Comparison of ENCODE assay signal across 20 mouse cellular contexts in genomic region chr11:22762236-22762927, GRCm38 (mm10).
DNase-seq lines count a peak whose midpoint lies in the region; ATAC-seq and TF ChIP-seq lines count a peak whose summit lies in the region.
"Had no signal": no experiment of that assay in that cellular context is flagged by ENCODE, and none has a peak within 500 bp of the region (broad histone marks: within the 10 kb centered on the region; RNA-seq: fewer than 3 reads in every experiment).

No protein-coding gene starts in this region.

- TF ChIP-seq CTCF in thymus, adult 2 months (IDR thresholded peaks at IDR 0.05; ENCODE audit: borderline replicate concordance, control insufficient read depth, extremely low read depth, insufficient read depth, low read length, poor library complexity), result no peak

- 7% methylated on average over 18 of the region's 18 CpGs for WGBS in thymus, adult 2 months
- 90% methylated on average over 18 of the region's 18 CpGs for WGBS in hindbrain, embryonic 12.5 days
- 92% methylated on average over 18 of the region's 18 CpGs for WGBS in hindbrain, embryonic 13.5 days
- 91% methylated on average over 18 of the region's 18 CpGs for WGBS in forebrain, embryonic 11.5 days

- H3K4me3 ChIP-seq in megakaryocyte, embryonic 14.5 days (replicated peaks), result peak overlapping the region; percentile 24
- H3K4me3 ChIP-seq in thymus, adult 2 months (ENCODE audit: control insufficient read depth, insufficient read depth, low read length), result no peak overlapping the region
- H3K4me3 ChIP-seq in hindbrain, embryonic 12.5 days, result no peak overlapping the region
- H3K4me3 ChIP-seq in hindbrain, embryonic 13.5 days, result no peak overlapping the region
- no peak overlapping the region for H3K4me3 ChIP-seq in forebrain, embryonic 11.5 days (ENCODE audit: low read depth, low read length)
- H3K4me3 ChIP-seq: embryonic facial prominence, embryonic 12.5 days; erythroblast, embryonic 14.5 days; forebrain, embryonic 15.5 days; heart, embryonic 12.5 days; hindbrain, embryonic 15.5 days; kidney, embryonic 15.5 days; limb, embryonic 12.5 days; liver, embryonic 13.5 days had no signal

- H3K4me2 ChIP-seq in hindbrain, embryonic 12.5 days (replicated peaks), result no peak overlapping the region
- H3K4me2 ChIP-seq in hindbrain, embryonic 13.5 days, result no peak overlapping the region
- H3K4me2 ChIP-seq in forebrain, embryonic 11.5 days (ENCODE audit: low read depth, low read length, severe bottlenecking), result no peak overlapping the region
- H3K4me2 ChIP-seq: embryonic facial prominence, embryonic 12.5 days; forebrain, embryonic 15.5 days; heart, embryonic 12.5 days; hindbrain, embryonic 15.5 days; kidney, embryonic 15.5 days; limb, embryonic 12.5 days; liver, embryonic 13.5 days had no signal

- no peaks in the 10 kb centered on the region for H3K27me3 ChIP-seq in megakaryocyte, embryonic 14.5 days (replicated peaks)
- no peaks in the 10 kb centered on the region for H3K27me3 ChIP-seq in thymus, adult 2 months (ENCODE audit: control insufficient read depth, insufficient read depth, low read length)
- H3K27me3 ChIP-seq in hindbrain, embryonic 12.5 days, result no peaks in the 10 kb centered on the region
- no peaks in the 10 kb centered on the region for H3K27me3 ChIP-seq in hindbrain, embryonic 13.5 days
- H3K27me3 ChIP-seq in forebrain, embryonic 11.5 days (ENCODE audit: control insufficient read depth, insufficient read depth, low read length), result no peaks in the 10 kb centered on the region
- H3K27me3 ChIP-seq: embryonic facial prominence, embryonic 12.5 days; forebrain, embryonic 15.5 days; heart, embryonic 12.5 days; hindbrain, embryonic 15.5 days; kidney, embryonic 15.5 days; limb, embryonic 12.5 days; liver, embryonic 13.5 days had no signal

- peak overlapping the region; percentile 76 for H3K27ac ChIP-seq in thymus, adult 2 months (ENCODE audit: control insufficient read depth, insufficient read depth, low read length)
- no peak overlapping the region for H3K27ac ChIP-seq in hindbrain, embryonic 12.5 days
- no peak overlapping the region for H3K27ac ChIP-seq in hindbrain, embryonic 13.5 days
- H3K27ac ChIP-seq in forebrain, embryonic 11.5 days (ENCODE audit: low read depth, low read length), result no peak overlapping the region
- H3K27ac ChIP-seq: embryonic facial prominence, embryonic 12.5 days; forebrain, embryonic 15.5 days; hindbrain, embryonic 15.5 days; kidney, embryonic 15.5 days; limb, embryonic 12.5 days; liver, embryonic 13.5 days had no signal

- no peak for TF ChIP-seq POLR2A in thymus, adult 2 months (IDR thresholded peaks at IDR 0.05; ENCODE audit: control insufficient read depth, extremely low read depth, insufficient read depth, low read length, poor library complexity)

- DNase-seq in B cell, adult 2 months, result peak; percentile 30 to 43
- DNase-seq in CD4-positive, CD25-positive, alpha-beta regulatory T cell, adult 2 months (ENCODE audit: low read depth, low spot score), result peak; percentile 23
- DNase-seq in thymus, adult 2 months, result peak; percentile 54
- DNase-seq in kidney, postnatal 4 days, result no peak
- DNase-seq in forebrain, embryonic 11.5 days (ENCODE audit: low spot score), result no peak
- DNase-seq: cerebellum, adult 9-10 months; gastrocnemius, postnatal 36 days; liver, embryonic 13.5 days; right cerebral cortex, postnatal 25 days had no signal

- H3K36me3 ChIP-seq in megakaryocyte, embryonic 14.5 days (replicated peaks; ENCODE audit: low read length), result peaks cover 14% of the 10 kb centered on the region
- H3K36me3 ChIP-seq in thymus, adult 2 months (ENCODE audit: control insufficient read depth, insufficient read depth, low read length), result no peaks in the 10 kb centered on the region
- no peaks in the 10 kb centered on the region for H3K36me3 ChIP-seq in hindbrain, embryonic 12.5 days
- H3K36me3 ChIP-seq in hindbrain, embryonic 13.5 days, result no peaks in the 10 kb centered on the region
- H3K36me3 ChIP-seq in forebrain, embryonic 11.5 days (ENCODE audit: control insufficient read depth, insufficient read depth, low read length), result no peaks in the 10 kb centered on the region
- H3K36me3 ChIP-seq: embryonic facial prominence, embryonic 12.5 days; forebrain, embryonic 15.5 days; heart, embryonic 12.5 days; hindbrain, embryonic 15.5 days; kidney, embryonic 15.5 days; limb, embryonic 12.5 days; liver, embryonic 13.5 days had no signal

- no peak for ATAC-seq in hindbrain, embryonic 12.5 days (ENCODE audit: low FRiP score)
- ATAC-seq in hindbrain, embryonic 13.5 days (ENCODE audit: low FRiP score), result no peak
- no peak for ATAC-seq in forebrain, embryonic 11.5 days (replicated peaks; ENCODE audit: low FRiP score)
- ATAC-seq: forebrain, embryonic 15.5 days; intestine, embryonic 16.5 days had no signal

- H3K9me3 ChIP-seq in megakaryocyte, embryonic 14.5 days, result no peaks in the 10 kb centered on the region
- H3K9me3 ChIP-seq in hindbrain, embryonic 12.5 days (replicated peaks), result no peaks in the 10 kb centered on the region
- no peaks in the 10 kb centered on the region for H3K9me3 ChIP-seq in hindbrain, embryonic 13.5 days
- H3K9me3 ChIP-seq in forebrain, embryonic 11.5 days (ENCODE audit: control insufficient read depth, low read length), result no peaks in the 10 kb centered on the region
- H3K9me3 ChIP-seq: embryonic facial prominence, embryonic 12.5 days; forebrain, embryonic 15.5 days; heart, embryonic 12.5 days; hindbrain, embryonic 15.5 days; kidney, embryonic 15.5 days; limb, embryonic 12.5 days; liver, embryonic 13.5 days had no signal

- H3K4me1 ChIP-seq in megakaryocyte, embryonic 14.5 days, result peaks cover 24% of the 10 kb centered on the region
- H3K4me1 ChIP-seq in thymus, adult 2 months (replicated peaks; ENCODE audit: control insufficient read depth, insufficient read depth, low read length), result peaks cover 14% of the 10 kb centered on the region
- H3K4me1 ChIP-seq in hindbrain, embryonic 12.5 days, result no peaks in the 10 kb centered on the region
- no peaks in the 10 kb centered on the region for H3K4me1 ChIP-seq in hindbrain, embryonic 13.5 days (replicated peaks)
- H3K4me1 ChIP-seq in forebrain, embryonic 11.5 days (replicated peaks; ENCODE audit: control insufficient read depth, insufficient read depth, low read length), result no peaks in the 10 kb centered on the region
- H3K4me1 ChIP-seq: embryonic facial prominence, embryonic 12.5 days; forebrain, embryonic 15.5 days; heart, embryonic 12.5 days; hindbrain, embryonic 15.5 days; limb, embryonic 12.5 days had no signal

- H3K9ac ChIP-seq in hindbrain, embryonic 12.5 days, result no peak overlapping the region
- H3K9ac ChIP-seq in hindbrain, embryonic 13.5 days, result no peak overlapping the region
- H3K9ac ChIP-seq in forebrain, embryonic 11.5 days (ENCODE audit: low read length), result no peak overlapping the region
- H3K9ac ChIP-seq: embryonic facial prominence, embryonic 12.5 days; forebrain, embryonic 15.5 days; heart, embryonic 12.5 days; hindbrain, embryonic 15.5 days; kidney, embryonic 15.5 days; limb, embryonic 12.5 days; liver, embryonic 13.5 days had no signal

Comparison
In these comparisons a context has a peak if more than half of its experiments do, and no peak if none do; other contexts are left out.
1. DNase-seq: peak in B cell, adult 2 months (2 of 2), CD4-positive, CD25-positive, alpha-beta regulatory T cell, adult 2 months (single experiment) and thymus, adult 2 months (single experiment); none in kidney, postnatal 4 days (0 of 2) and forebrain, embryonic 11.5 days (single experiment).